Mouse (Mus musculus): ENCODE data around the gene A130010J15Rik. TPM values are rescaled to one million over a fixed set of nuclear protein-coding genes. Genes with fewer than 3 reads are reported as not detected.

The A130010J15Rik gene
- polyA plus RNA-seq, 1 experiment from 2014 or later, result 16.2 TPM

GRCm38 (mm10) chr1:193146416-193146815 is 21.4 kb upstream of the A130010J15Rik start:
- Histone ChIP-seq H3K9me3 (ENCODE audit: control insufficient read depth, low read length) (no peaks in the 10 kb centered on the region), H3K36me3 (ENCODE audit: control insufficient read depth, insufficient read depth, low read length) (no peaks in the 10 kb centered on the region), H3K27me3 (ENCODE audit: control insufficient read depth, insufficient read depth, low read length) (no peaks in the 10 kb centered on the region), H3K9ac (ENCODE audit: low read depth, low read length) (no peak overlapping the region), H3K4me2 (replicated peaks; ENCODE audit: low read depth, low read length) (no peak overlapping the region), H3K4me3 (ENCODE audit: low read depth, low read length) (no peak overlapping the region), H3K4me1 (replicated peaks; ENCODE audit: control insufficient read depth, insufficient read depth, low read length) (0 out of 2 replicates have a peak, but pooled peaks cover 2% of the 10 kb centered on the region), H3K27ac (ENCODE audit: low read depth, low read length) (no peak overlapping the region)
- no peak for ATAC-seq (ENCODE audit: low FRiP score)
- 84% methylated on average over 1 of the region's 1 CpGs for WGBS
- DNase-seq (ENCODE audit: low spot score), result no peak

- Histone ChIP-seq H3K27ac (ENCODE audit: low read depth, low read length) (no peak overlapping the region), H3K4me3 (ENCODE audit: low read depth, low read length) (no peak overlapping the region), H3K36me3 (ENCODE audit: control insufficient read depth, insufficient read depth, low read length) (no peaks in the 10 kb centered on the region), H3K4me2 (replicated peaks; ENCODE audit: low read depth, low read length) (no peak overlapping the region), H3K4me1 (replicated peaks; ENCODE audit: control insufficient read depth, insufficient read depth, low read length) (0 out of 2 replicates have a peak, but pooled peaks cover 3% of the 10 kb centered on the region), H3K9me3 (ENCODE audit: control insufficient read depth, low read length) (no peaks in the 10 kb centered on the region), H3K27me3 (ENCODE audit: control insufficient read depth, insufficient read depth, low read length) (peaks cover 24% of the 10 kb centered on the region), H3K9ac (ENCODE audit: low read depth, low read length) (no peak overlapping the region)
- no peak for DNase-seq (ENCODE audit: low spot score)
- no peak for ATAC-seq (ENCODE audit: low FRiP score)
- 72% methylated on average over 3 of the region's 3 CpGs for WGBS
These were observed 18.6 kb upstream of the A130010J15Rik start for GRCm38 (mm10) chr1:193149231-193149630.

GRCm38 (mm10) chr1:193151134-193151533 is 16.7 kb upstream of the A130010J15Rik start:
- Histone ChIP-seq H3K4me3 (ENCODE audit: low read depth, low read length) (no peak overlapping the region), H3K9me3 (ENCODE audit: control insufficient read depth, low read length) (no peaks in the 10 kb centered on the region), H3K36me3 (ENCODE audit: control insufficient read depth, insufficient read depth, low read length) (no peaks in the 10 kb centered on the region), H3K27ac (ENCODE audit: low read depth, low read length) (no peak overlapping the region), H3K4me2 (replicated peaks; ENCODE audit: low read depth, low read length) (no peak overlapping the region), H3K9ac (ENCODE audit: low read depth, low read length) (no peak overlapping the region), H3K4me1 (replicated peaks; ENCODE audit: control insufficient read depth, insufficient read depth, low read length) (0 out of 2 replicates have a peak, but pooled peaks cover 3% of the 10 kb centered on the region), H3K27me3 (ENCODE audit: control insufficient read depth, insufficient read depth, low read length) (peaks cover 31% of the 10 kb centered on the region)
- DNase-seq (ENCODE audit: low spot score) (no peak), ATAC-seq (ENCODE audit: low FRiP score) (0 out of 2 replicates have a peak, but pooled peaks have one; percentile 27)
- WGBS, result 48% methylated on average over 7 of the region's 7 CpGs

GRCm38 (mm10) chr1:193152872-193153271 is 15.0 kb upstream of the A130010J15Rik start, which contains the start of gene Irf6:
Gene Irf6 (plus strand): TSS chr1:193153111.
- Histone ChIP-seq H3K4me2 (replicated peaks; ENCODE audit: low read depth, low read length) (peak within 1 kb of the TSS; percentile 33), H3K4me1 (replicated peaks; ENCODE audit: control insufficient read depth, insufficient read depth, low read length) (0 out of 2 replicates have a peak, but pooled peaks cover 3% of the 10 kb centered on the region), H3K9me3 (ENCODE audit: control insufficient read depth, low read length) (no peaks in the 10 kb centered on the region), H3K27ac (ENCODE audit: low read depth, low read length) (no peak within 1 kb of the TSS), H3K27me3 (ENCODE audit: control insufficient read depth, insufficient read depth, low read length) (peaks cover 31% of the 10 kb centered on the region), H3K9ac (ENCODE audit: low read depth, low read length) (0 out of 2 replicates have a peak within 1 kb of the TSS, but pooled peaks have one; percentile 15), H3K36me3 (ENCODE audit: control insufficient read depth, insufficient read depth, low read length) (no peaks in the 10 kb centered on the region), H3K4me3 (ENCODE audit: low read depth, low read length) (peak within 1 kb of the TSS; percentile 17; the same call in 1 of the 2 replicates)
- ATAC-seq (ENCODE audit: low FRiP score) (peak; percentile 77), DNase-seq (ENCODE audit: low spot score) (peak; percentile 42)
- WGBS, result under 1% methylated on average over 29 of the region's 30 CpGs

GRCm38 (mm10) chr1:193153561-193153960 is 14.3 kb upstream of the A130010J15Rik start:
- no peak overlapping the region for H3K4me2 ChIP-seq (replicated peaks; ENCODE audit: low read depth, low read length)
- H3K4me1 ChIP-seq (replicated peaks; ENCODE audit: control insufficient read depth, insufficient read depth, low read length), result 0 out of 2 replicates have a peak, but pooled peaks cover 3% of the 10 kb centered on the region
- H3K4me3 ChIP-seq (ENCODE audit: low read depth, low read length), result no peak overlapping the region
- DNase-seq (ENCODE audit: low spot score) (peak; percentile 16), ATAC-seq (ENCODE audit: low FRiP score) (no peak)
- no peak overlapping the region for H3K9ac ChIP-seq (ENCODE audit: low read depth, low read length)
- no peak overlapping the region for H3K27ac ChIP-seq (ENCODE audit: low read depth, low read length)
- H3K27me3 ChIP-seq (ENCODE audit: control insufficient read depth, insufficient read depth, low read length), result peaks cover 31% of the 10 kb centered on the region
- no peaks in the 10 kb centered on the region for H3K36me3 ChIP-seq (ENCODE audit: control insufficient read depth, insufficient read depth, low read length)
- no peaks in the 10 kb centered on the region for H3K9me3 ChIP-seq (ENCODE audit: control insufficient read depth, low read length)
- WGBS, result 21% methylated on average over 16 of the region's 16 CpGs

- WGBS, result 81% methylated on average over 15 of the region's 15 CpGs
- ATAC-seq (ENCODE audit: low FRiP score), result no peak
- Histone ChIP-seq H3K4me2 (replicated peaks; ENCODE audit: low read depth, low read length) (no peak overlapping the region), H3K9me3 (ENCODE audit: control insufficient read depth, low read length) (no peaks in the 10 kb centered on the region), H3K4me1 (replicated peaks; ENCODE audit: control insufficient read depth, insufficient read depth, low read length) (0 out of 2 replicates have a peak, but pooled peaks cover 2% of the 10 kb centered on the region), H3K9ac (ENCODE audit: low read depth, low read length) (no peak overlapping the region), H3K36me3 (ENCODE audit: control insufficient read depth, insufficient read depth, low read length) (no peaks in the 10 kb centered on the region), H3K4me3 (ENCODE audit: low read depth, low read length) (no peak overlapping the region), H3K27me3 (ENCODE audit: control insufficient read depth, insufficient read depth, low read length) (peaks cover 31% of the 10 kb centered on the region), H3K27ac (ENCODE audit: low read depth, low read length) (no peak overlapping the region)
- no peak for DNase-seq (ENCODE audit: low spot score)
These were observed 11.3 kb upstream of the A130010J15Rik start for GRCm38 (mm10) chr1:193156316-193157110.

- Histone ChIP-seq H3K27me3 (ENCODE audit: control insufficient read depth, insufficient read depth, low read length) (peaks cover 28% of the 10 kb centered on the region), H3K36me3 (ENCODE audit: control insufficient read depth, insufficient read depth, low read length) (no peaks in the 10 kb centered on the region), H3K27ac (ENCODE audit: low read depth, low read length) (no peak overlapping the region), H3K4me1 (replicated peaks; ENCODE audit: control insufficient read depth, insufficient read depth, low read length) (0 out of 2 replicates have a peak, but pooled peaks cover 2% of the 10 kb centered on the region), H3K4me2 (replicated peaks; ENCODE audit: low read depth, low read length) (no peak overlapping the region), H3K9me3 (ENCODE audit: control insufficient read depth, low read length) (no peaks in the 10 kb centered on the region), H3K9ac (ENCODE audit: low read depth, low read length) (no peak overlapping the region), H3K4me3 (ENCODE audit: low read depth, low read length) (no peak overlapping the region)
- no peak for ATAC-seq (ENCODE audit: low FRiP score)
- DNase-seq (ENCODE audit: low spot score), result no peak
- WGBS, result 73% methylated on average over 8 of the region's 8 CpGs
These were observed 10.7 kb upstream of the A130010J15Rik start for GRCm38 (mm10) chr1:193157111-193157492.

GRCm38 (mm10) chr1:193159163-193159562 is 8.7 kb upstream of the A130010J15Rik start:
- 58% methylated on average over 3 of the region's 3 CpGs for WGBS
- H3K4me1 ChIP-seq (replicated peaks; ENCODE audit: control insufficient read depth, insufficient read depth, low read length), result no peaks in the 10 kb centered on the region

More at GRCm38 (mm10) chr1:193159163-193159562, 8.7 kb upstream of the A130010J15Rik start:
- H3K36me3 ChIP-seq (ENCODE audit: control insufficient read depth, insufficient read depth, low read length), result no peaks in the 10 kb centered on the region
- H3K4me2 ChIP-seq (replicated peaks; ENCODE audit: low read depth, low read length), result no peak overlapping the region
- H3K9ac ChIP-seq (ENCODE audit: low read depth, low read length), result no peak overlapping the region
- DNase-seq (ENCODE audit: low spot score), result no peak
- no peak overlapping the region for H3K4me3 ChIP-seq (ENCODE audit: low read depth, low read length)
- H3K27me3 ChIP-seq (ENCODE audit: control insufficient read depth, insufficient read depth, low read length), result peaks cover 7% of the 10 kb centered on the region; the same call in 1 of the 2 replicates
- H3K27ac ChIP-seq (ENCODE audit: low read depth, low read length), result no peak overlapping the region
- no peaks in the 10 kb centered on the region for H3K9me3 ChIP-seq (ENCODE audit: control insufficient read depth, low read length)
- ATAC-seq (ENCODE audit: low FRiP score), result no peak

Data from hindbrain, embryonic 11.5 days (tissue).